Mouse (Mus musculus): ENCODE data around the gene Memo1.

- TF ChIP-seq GATA1 (IDR thresholded peaks at IDR 0.05; ENCODE audit: borderline replicate concordance, low read length), result no peak
- no peak for TF ChIP-seq CTCF (IDR thresholded peaks at IDR 0.05; ENCODE audit: low read depth, low read length)
- no peak for TF ChIP-seq TAL1 (conservative IDR thresholded peaks at IDR 0.05; ENCODE audit: low read depth, low read length)
Observed at GRCm38 (mm10) chr17:74228131-74228759, 67.1 kb downstream of the Memo1 start.

All from G1E (cell line).